Mouse (Mus musculus): ENCODE measurements at regions not wholly inside any gene's neighbourhood (a gene's known extent, or its start where the extent isn't known, plus 50 kb on each side); places are given as distances from the start of the nearest gene placed in this dataset.

DNA sequence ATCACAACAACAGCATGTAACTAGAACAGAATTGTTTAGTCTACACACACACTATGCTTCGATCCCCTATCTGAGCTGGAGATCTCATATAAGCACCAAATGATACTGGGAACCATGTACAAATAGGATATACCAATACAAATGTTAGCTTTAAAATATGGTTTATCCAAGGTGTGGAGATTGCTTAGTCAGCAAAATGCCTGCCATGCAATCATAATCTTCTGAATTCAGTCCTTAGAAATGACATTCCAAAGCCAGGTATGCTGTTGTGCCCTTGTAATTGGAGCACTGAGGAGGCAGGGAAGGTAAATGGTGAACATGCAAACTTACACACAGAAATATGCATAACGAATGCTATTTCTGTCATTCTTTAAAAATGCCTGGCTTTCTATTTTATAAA, 54.0 kb upstream of the Thsd7b start:
- no peaks in the 10 kb centered on the region for H3K36me3 ChIP-seq (ENCODE audit: control insufficient read depth, insufficient read depth, low read length)
- DNase-seq (ENCODE audit: low spot score) (no peak), ATAC-seq (replicated peaks; ENCODE audit: low FRiP score) (no peak)
- no peak overlapping the region for H3K9ac ChIP-seq (ENCODE audit: low read depth, low read length)
- no peak overlapping the region for H3K27ac ChIP-seq (ENCODE audit: low read depth, low read length)
- WGBS = 69% methylated on average over 2 of the region's 2 CpGs
- H3K4me3 ChIP-seq (ENCODE audit: low read depth, low read length) = no peak overlapping the region
- no peak overlapping the region for H3K4me2 ChIP-seq
- no peaks in the 10 kb centered on the region for H3K27me3 ChIP-seq (replicated peaks; ENCODE audit: control insufficient read depth, insufficient read depth, low read length)
- no peaks in the 10 kb centered on the region for H3K9me3 ChIP-seq (ENCODE audit: control insufficient read depth, low read length)
- no peaks in the 10 kb centered on the region for H3K4me1 ChIP-seq (replicated peaks; ENCODE audit: control insufficient read depth, insufficient read depth, low read length)

DNA sequence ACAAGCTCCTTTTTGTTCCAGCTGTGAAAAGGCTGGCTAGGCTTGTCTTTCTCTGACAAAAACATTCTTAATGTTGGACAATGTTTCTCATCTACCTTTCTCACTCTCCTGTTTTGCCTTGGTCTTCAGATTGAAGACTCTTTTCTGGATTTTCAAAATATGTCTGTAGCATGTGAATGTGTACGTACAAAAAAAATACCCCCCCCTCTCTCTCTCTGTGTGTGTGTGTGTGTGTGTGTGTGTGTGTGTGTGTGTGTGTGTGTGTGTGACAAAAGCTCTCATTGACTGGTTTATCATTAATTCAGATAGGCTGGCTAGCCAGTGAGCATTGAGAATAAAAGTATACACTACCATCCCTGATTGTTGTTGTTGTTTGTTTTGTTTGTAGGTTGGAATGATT, 64.3 kb upstream of the Thsd7b start:
- WGBS = 94% methylated on average over 1 of the region's 1 CpGs
- H3K9ac ChIP-seq (ENCODE audit: low read depth, low read length) = no peak overlapping the region
- DNase-seq (ENCODE audit: low spot score) (no peak), ATAC-seq (replicated peaks; ENCODE audit: low FRiP score) (no peak)
- no peak overlapping the region for H3K4me2 ChIP-seq
- no peaks in the 10 kb centered on the region for H3K4me1 ChIP-seq (replicated peaks; ENCODE audit: control insufficient read depth, insufficient read depth, low read length)
- H3K36me3 ChIP-seq (ENCODE audit: control insufficient read depth, insufficient read depth, low read length) = no peaks in the 10 kb centered on the region
- H3K4me3 ChIP-seq (ENCODE audit: low read depth, low read length) = no peak overlapping the region
- H3K27ac ChIP-seq (ENCODE audit: low read depth, low read length) = no peak overlapping the region
- H3K27me3 ChIP-seq (replicated peaks; ENCODE audit: control insufficient read depth, insufficient read depth, low read length) = no peaks in the 10 kb centered on the region
- H3K9me3 ChIP-seq (ENCODE audit: control insufficient read depth, low read length) = no peaks in the 10 kb centered on the region

DNA sequence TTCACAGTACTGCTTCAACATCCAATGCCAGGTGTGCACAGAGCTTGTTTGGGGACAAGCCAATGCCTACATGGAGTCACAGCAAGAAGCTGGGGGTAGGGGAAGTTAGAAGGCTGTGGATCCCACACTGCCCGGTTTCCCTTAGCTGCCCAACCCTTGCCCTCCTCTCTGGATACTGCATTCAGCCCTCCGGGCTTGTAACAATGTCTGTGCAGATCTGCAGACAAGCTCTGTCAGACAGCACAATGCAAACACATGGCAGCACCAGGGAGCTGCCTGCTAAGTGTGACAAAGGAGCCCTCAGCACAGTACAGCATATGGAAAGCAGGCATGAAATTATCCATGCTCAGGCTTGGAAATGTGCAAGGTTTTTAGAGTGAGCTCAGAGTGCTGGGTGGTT, 64.7 kb upstream of the Thsd7b start:
- no peaks in the 10 kb centered on the region for H3K27me3 ChIP-seq (replicated peaks; ENCODE audit: control insufficient read depth, insufficient read depth, low read length)
- H3K4me1 ChIP-seq (replicated peaks; ENCODE audit: control insufficient read depth, insufficient read depth, low read length) = no peaks in the 10 kb centered on the region
- H3K27ac ChIP-seq (ENCODE audit: low read depth, low read length) = no peak overlapping the region
- ATAC-seq (replicated peaks; ENCODE audit: low FRiP score) (no peak), DNase-seq (ENCODE audit: low spot score) (no peak)
- no peaks in the 10 kb centered on the region for H3K9me3 ChIP-seq (ENCODE audit: control insufficient read depth, low read length)
- WGBS = 66% methylated on average over 2 of the region's 2 CpGs
- no peaks in the 10 kb centered on the region for H3K36me3 ChIP-seq (ENCODE audit: control insufficient read depth, insufficient read depth, low read length)
- H3K4me2 ChIP-seq = no peak overlapping the region
- H3K9ac ChIP-seq (ENCODE audit: low read depth, low read length) = no peak overlapping the region
- H3K4me3 ChIP-seq (ENCODE audit: low read depth, low read length) = no peak overlapping the region

DNA sequence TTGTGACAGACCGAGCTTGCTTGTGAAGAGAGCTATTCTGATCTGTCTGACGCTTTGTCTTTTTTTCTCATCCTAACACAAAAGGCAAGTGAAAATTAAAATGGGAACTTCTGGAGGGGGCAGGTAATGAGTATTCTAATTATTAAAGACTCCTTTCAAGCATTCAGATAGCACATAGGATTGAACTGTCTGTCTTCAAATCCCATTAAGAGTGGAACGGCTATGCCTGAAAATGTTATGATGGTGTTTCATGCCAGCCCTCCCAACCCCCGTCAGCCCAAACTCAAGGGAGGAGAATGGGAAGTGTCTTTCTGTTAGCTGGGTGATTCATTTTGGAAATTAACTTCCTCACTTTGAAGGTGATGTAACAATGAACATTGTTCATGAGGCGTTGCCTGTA, 65.4 kb upstream of the Thsd7b start:
- Histone ChIP-seq H3K27ac (ENCODE audit: low read depth, low read length) (no peak overlapping the region), H3K4me3 (ENCODE audit: low read depth, low read length) (no peak overlapping the region), H3K4me2 (no peak overlapping the region), H3K9me3 (ENCODE audit: control insufficient read depth, low read length) (no peaks in the 10 kb centered on the region), H3K27me3 (replicated peaks; ENCODE audit: control insufficient read depth, insufficient read depth, low read length) (no peaks in the 10 kb centered on the region), H3K4me1 (replicated peaks; ENCODE audit: control insufficient read depth, insufficient read depth, low read length) (no peaks in the 10 kb centered on the region), H3K9ac (ENCODE audit: low read depth, low read length) (no peak overlapping the region), H3K36me3 (ENCODE audit: control insufficient read depth, insufficient read depth, low read length) (no peaks in the 10 kb centered on the region)
- WGBS = 83% methylated on average over 5 of the region's 5 CpGs
- DNase-seq (ENCODE audit: low spot score) = no peak
- ATAC-seq (replicated peaks; ENCODE audit: low FRiP score) = no peak

DNA sequence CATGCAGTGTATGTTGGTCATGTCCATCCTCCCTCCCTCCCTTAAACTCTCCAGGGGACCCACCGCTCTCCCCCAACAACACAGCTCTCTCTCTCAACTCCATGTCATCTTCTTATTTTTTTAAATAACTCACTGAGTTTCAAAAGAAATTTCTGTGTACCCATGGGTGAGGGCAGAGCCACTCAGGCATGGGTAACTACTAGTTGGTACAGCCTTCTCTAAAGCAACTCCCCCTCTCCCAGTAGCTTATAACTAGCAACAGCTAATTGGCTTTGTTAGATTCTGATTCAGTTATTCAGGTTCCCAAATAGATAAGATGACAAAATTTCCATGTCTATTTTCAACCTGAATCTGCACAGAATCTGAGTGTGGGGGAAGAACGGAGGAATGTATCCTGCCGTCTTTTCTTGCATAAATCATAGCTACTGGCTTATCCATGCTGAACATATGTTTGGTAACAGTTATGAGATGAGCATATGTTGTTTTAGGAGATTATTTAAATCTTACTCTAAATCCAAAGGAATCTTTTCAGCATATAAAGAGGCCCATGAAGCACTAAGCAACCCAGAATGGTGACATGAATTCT, 92.8 kb upstream of the Thsd7b start:
- H3K9me3 ChIP-seq (ENCODE audit: control insufficient read depth, low read length) = no peaks in the 10 kb centered on the region
- no peak overlapping the region for H3K4me3 ChIP-seq (ENCODE audit: low read depth, low read length)
- H3K27ac ChIP-seq (ENCODE audit: low read depth, low read length) = no peak overlapping the region
- no peak overlapping the region for H3K9ac ChIP-seq (ENCODE audit: low read depth, low read length)
- 82% methylated on average over 3 of the region's 3 CpGs for WGBS
- H3K4me1 ChIP-seq (replicated peaks; ENCODE audit: control insufficient read depth, insufficient read depth, low read length) = no peaks in the 10 kb centered on the region
- H3K27me3 ChIP-seq (replicated peaks; ENCODE audit: control insufficient read depth, insufficient read depth, low read length) = no peaks in the 10 kb centered on the region
- DNase-seq (ENCODE audit: low spot score) (no peak), ATAC-seq (replicated peaks; ENCODE audit: low FRiP score) (no peak)
- no peaks in the 10 kb centered on the region for H3K36me3 ChIP-seq (ENCODE audit: control insufficient read depth, insufficient read depth, low read length)
- H3K4me2 ChIP-seq = no peak overlapping the region

DNA sequence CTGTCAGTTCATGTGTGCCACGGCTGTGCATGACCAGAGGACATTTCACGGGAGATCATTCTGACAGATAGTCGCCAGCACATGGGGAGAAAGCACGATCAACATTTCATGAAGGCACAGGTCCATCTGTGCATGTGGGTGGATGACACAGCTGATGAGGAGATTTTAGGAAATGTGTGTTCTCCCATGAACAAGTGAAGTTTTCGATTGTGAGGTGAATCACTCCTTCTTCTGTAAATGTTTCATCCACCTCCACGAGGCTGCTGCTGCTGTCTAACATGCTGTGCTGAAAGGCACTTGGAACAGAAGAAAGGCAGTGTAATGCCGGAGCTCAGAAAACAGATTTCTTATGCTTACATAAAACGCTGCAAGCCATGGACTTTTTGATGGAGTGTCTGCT, 103.2 kb upstream of the Thsd7b start:
- ATAC-seq (replicated peaks; ENCODE audit: low FRiP score) (no peak), DNase-seq (ENCODE audit: low spot score) (no peak)
- 78% methylated on average over 8 of the region's 8 CpGs for WGBS
- Histone ChIP-seq H3K27ac (ENCODE audit: low read depth, low read length) (no peak overlapping the region), H3K4me3 (ENCODE audit: low read depth, low read length) (no peak overlapping the region), H3K9me3 (ENCODE audit: control insufficient read depth, low read length) (no peaks in the 10 kb centered on the region; the same call in 1 of the 2 replicates), H3K27me3 (replicated peaks; ENCODE audit: control insufficient read depth, insufficient read depth, low read length) (no peaks in the 10 kb centered on the region), H3K9ac (ENCODE audit: low read depth, low read length) (no peak overlapping the region), H3K36me3 (ENCODE audit: control insufficient read depth, insufficient read depth, low read length) (no peaks in the 10 kb centered on the region), H3K4me1 (replicated peaks; ENCODE audit: control insufficient read depth, insufficient read depth, low read length) (no peaks in the 10 kb centered on the region), H3K4me2 (no peak overlapping the region)

DNA sequence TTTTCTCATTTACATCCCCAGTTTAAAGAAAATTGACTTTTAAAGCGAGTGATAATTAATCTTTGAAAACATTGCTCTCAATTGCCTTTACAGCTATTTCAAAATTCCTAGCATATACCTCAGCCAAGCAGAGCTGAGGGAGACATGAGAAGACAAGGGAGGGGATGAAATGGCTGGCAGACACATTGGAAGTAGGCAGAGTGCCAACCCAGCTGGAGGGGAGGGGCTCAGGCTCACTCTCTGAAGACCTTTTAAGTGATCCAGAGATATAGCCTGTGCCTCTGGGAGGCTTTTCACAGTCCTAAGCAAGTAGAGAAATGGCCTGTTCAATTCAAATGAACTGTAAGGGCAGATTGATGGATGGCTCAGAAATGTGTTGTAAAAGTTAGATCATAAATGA, 122.5 kb upstream of the Thsd7b start:
- Histone ChIP-seq H3K9me3 (ENCODE audit: control insufficient read depth, low read length) (no peaks in the 10 kb centered on the region), H3K4me1 (replicated peaks; ENCODE audit: control insufficient read depth, insufficient read depth, low read length) (no peaks in the 10 kb centered on the region), H3K4me2 (no peak overlapping the region), H3K9ac (ENCODE audit: low read depth, low read length) (no peak overlapping the region), H3K36me3 (ENCODE audit: control insufficient read depth, insufficient read depth, low read length) (no peaks in the 10 kb centered on the region), H3K4me3 (ENCODE audit: low read depth, low read length) (no peak overlapping the region), H3K27me3 (replicated peaks; ENCODE audit: control insufficient read depth, insufficient read depth, low read length) (no peaks in the 10 kb centered on the region), H3K27ac (ENCODE audit: low read depth, low read length) (no peak overlapping the region)
- WGBS = 54% methylated on average over 1 of the region's 1 CpGs
- ATAC-seq (replicated peaks; ENCODE audit: low FRiP score) (no peak), DNase-seq (ENCODE audit: low spot score) (no peak)

DNA sequence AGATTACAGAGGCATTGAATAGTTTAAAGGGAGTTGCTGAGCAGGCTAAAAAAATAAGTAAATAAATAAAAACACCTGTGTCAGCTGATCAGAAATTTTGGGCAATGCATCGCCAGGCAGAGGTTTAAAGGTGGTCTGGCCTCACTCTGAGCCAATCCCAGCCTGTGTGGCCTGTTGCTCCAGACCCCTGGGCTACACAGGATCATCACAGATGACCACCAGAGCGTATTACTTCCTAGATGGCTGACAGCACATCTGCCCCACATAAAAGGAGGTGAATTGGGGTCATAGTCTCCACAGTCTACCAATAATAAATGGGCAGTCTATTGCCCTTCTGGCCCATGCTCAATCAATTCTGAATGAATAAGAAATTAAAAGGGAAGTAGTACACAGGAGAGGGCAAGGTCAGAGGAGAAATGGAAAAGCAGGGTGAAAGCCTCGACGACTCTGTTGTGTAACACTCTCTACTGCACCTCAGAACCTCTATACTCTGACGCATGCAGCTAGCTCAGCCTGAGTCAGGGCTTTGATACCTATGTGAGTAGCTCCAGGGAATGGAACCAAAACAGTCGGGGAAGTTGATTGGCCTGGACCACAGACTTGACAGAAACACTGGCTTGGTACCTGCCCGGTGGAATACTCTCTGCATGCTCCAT, 124.2 kb upstream of the Thsd7b start:
- DNase-seq (ENCODE audit: low spot score) (no peak), ATAC-seq (replicated peaks; ENCODE audit: low FRiP score) (no peak)
- H3K27me3 ChIP-seq (replicated peaks; ENCODE audit: control insufficient read depth, insufficient read depth, low read length) = no peaks in the 10 kb centered on the region
- H3K9me3 ChIP-seq (ENCODE audit: control insufficient read depth, low read length) = no peaks in the 10 kb centered on the region
- 72% methylated on average over 7 of the region's 7 CpGs for WGBS
- H3K36me3 ChIP-seq (ENCODE audit: control insufficient read depth, insufficient read depth, low read length) = no peaks in the 10 kb centered on the region
- no peak overlapping the region for H3K4me3 ChIP-seq (ENCODE audit: low read depth, low read length)
- H3K4me1 ChIP-seq (replicated peaks; ENCODE audit: control insufficient read depth, insufficient read depth, low read length) = no peaks in the 10 kb centered on the region
- H3K9ac ChIP-seq (ENCODE audit: low read depth, low read length) = no peak overlapping the region
- H3K27ac ChIP-seq (ENCODE audit: low read depth, low read length) = no peak overlapping the region
- no peak overlapping the region for H3K4me2 ChIP-seq

DNA sequence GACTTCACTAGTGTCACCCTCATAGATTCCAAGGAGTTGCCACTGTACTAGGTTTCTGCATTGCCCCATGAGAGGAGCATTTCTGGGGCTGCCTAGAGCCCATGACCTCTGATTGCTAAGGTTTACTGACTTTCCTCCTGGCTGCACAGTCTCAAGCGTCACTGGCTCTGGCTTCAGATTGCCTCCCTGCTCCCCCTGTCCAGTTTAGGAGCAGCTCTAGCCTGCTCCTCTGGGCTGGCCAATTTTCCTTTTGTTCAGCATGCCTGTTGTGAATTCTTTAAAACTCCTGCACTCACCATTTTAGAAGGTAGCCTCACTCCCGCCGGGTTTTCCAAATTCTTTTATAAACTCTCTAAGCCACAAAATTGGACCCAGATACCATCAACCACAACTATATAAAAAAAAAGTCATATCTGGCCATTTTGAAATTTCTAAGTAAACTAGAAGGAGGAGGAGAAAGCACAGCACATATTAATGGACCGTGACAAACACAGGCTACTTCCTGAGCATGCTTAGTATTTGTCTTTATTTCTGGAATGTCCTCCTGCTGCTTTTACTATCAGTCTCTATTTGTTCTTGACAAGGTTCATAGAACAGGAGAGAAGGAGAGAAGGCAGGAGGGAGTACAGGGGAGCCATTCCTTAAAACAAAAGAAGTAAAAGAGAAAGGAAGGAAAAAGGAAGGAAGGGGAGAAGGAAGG, 126.6 kb upstream of the Thsd7b start:
- ATAC-seq (replicated peaks; ENCODE audit: low FRiP score) (no peak), DNase-seq (ENCODE audit: low spot score) (no peak)
- H3K9ac ChIP-seq (ENCODE audit: low read depth, low read length) = no peak overlapping the region
- H3K9me3 ChIP-seq (ENCODE audit: control insufficient read depth, low read length) = no peaks in the 10 kb centered on the region
- WGBS = 78% methylated on average over 4 of the region's 4 CpGs
- H3K36me3 ChIP-seq (ENCODE audit: control insufficient read depth, insufficient read depth, low read length) = no peaks in the 10 kb centered on the region
- no peaks in the 10 kb centered on the region for H3K27me3 ChIP-seq (replicated peaks; ENCODE audit: control insufficient read depth, insufficient read depth, low read length)
- no peak overlapping the region for H3K4me2 ChIP-seq
- no peak overlapping the region for H3K4me3 ChIP-seq (ENCODE audit: low read depth, low read length)
- no peaks in the 10 kb centered on the region for H3K4me1 ChIP-seq (replicated peaks; ENCODE audit: control insufficient read depth, insufficient read depth, low read length)
- H3K27ac ChIP-seq (ENCODE audit: low read depth, low read length) = no peak overlapping the region

All from liver, embryonic 11.5 days (tissue).